Mouse (Mus musculus): ENCODE measurements around the gene Plxnd1. TPM values are rescaled to one million over a fixed set of nuclear protein-coding genes. Genes with fewer than 3 reads are reported as not detected.

The Plxnd1 gene
- total RNA-seq, 2 experiments from 2014 or later, result 65.6 to 80.3 TPM

- intact Hi-C loops (cut with DNase I; ENCODE audit: low total_unique reads), result no loop called here
- DNase-seq, result no peak
Measured at GRCm38 (mm10) chr6:115941128-115941527, 53.7 kb downstream of the Plxnd1 start.

GRCm38 (mm10) chr6:115940603-115941002 is 54.2 kb downstream of the Plxnd1 start:
- intact Hi-C loops (cut with DNase I; ENCODE audit: low total_unique reads), result no loop called here
- DNase-seq, result no peak

GRCm38 (mm10) chr6:115938798-115939197 is 56.0 kb downstream of the Plxnd1 start:
- DNase-seq, result no peak
- intact Hi-C loops (cut with DNase I; ENCODE audit: low total_unique reads), result no loop called here

- intact Hi-C loops (cut with DNase I; ENCODE audit: low total_unique reads), result no loop called here
- no peak for DNase-seq
Measured at GRCm38 (mm10) chr6:115938011-115938410, 56.8 kb downstream of the Plxnd1 start.

GRCm38 (mm10) chr6:115935544-115935943 is 59.3 kb downstream of the Plxnd1 start:
- DNase-seq, result no peak
- intact Hi-C loops (cut with DNase I; ENCODE audit: low total_unique reads), result no loop called here

- no peak for DNase-seq
- intact Hi-C loops (cut with DNase I; ENCODE audit: low total_unique reads), result no loop called here
Measured at GRCm38 (mm10) chr6:115932391-115932790, 62.4 kb downstream of the Plxnd1 start.

- no peak for DNase-seq
- intact Hi-C loops (cut with DNase I; ENCODE audit: low total_unique reads), result no loop called here
Measured at GRCm38 (mm10) chr6:115931639-115932038, 63.2 kb downstream of the Plxnd1 start, which contains the start of gene Rho. TSS of gene Rho (plus strand) at chr6:115931748.

GRCm38 (mm10) chr6:115930018-115930417 is 64.8 kb downstream of the Plxnd1 start:
- intact Hi-C loops (cut with DNase I; ENCODE audit: low total_unique reads), result no loop called here

GRCm38 (mm10) chr6:115927292-115928242 is 67.2 kb downstream of the Plxnd1 start:
- intact Hi-C loops (cut with DNase I; ENCODE audit: low total_unique reads), result no loop called here
- DNase-seq, result no peak

More at GRCm38 (mm10) chr6:115930018-115930417, 64.8 kb downstream of the Plxnd1 start:
- DNase-seq, result no peak

- DNase-seq, result no peak
- intact Hi-C loops (cut with DNase I; ENCODE audit: low total_unique reads), result no loop called here
Measured at GRCm38 (mm10) chr6:115926416-115926815, 68.4 kb downstream of the Plxnd1 start.

GRCm38 (mm10) chr6:115924829-115925228 is 70.0 kb downstream of the Plxnd1 start:
- intact Hi-C loops (cut with DNase I; ENCODE audit: low total_unique reads), result no loop called here
- DNase-seq, result no peak

- no peak for DNase-seq
Measured at GRCm38 (mm10) chr6:115919876-115920275, 74.9 kb downstream of the Plxnd1 start.

GRCm38 (mm10) chr6:115918615-115919014 is 76.2 kb downstream of the Plxnd1 start:
- no peak for DNase-seq
- intact Hi-C loops (cut with DNase I; ENCODE audit: low total_unique reads), result no loop called here

More at GRCm38 (mm10) chr6:115919876-115920275, 74.9 kb downstream of the Plxnd1 start:
- intact Hi-C loops (cut with DNase I; ENCODE audit: low total_unique reads), result no loop called here

- DNase-seq, result no peak
- intact Hi-C loops (cut with DNase I; ENCODE audit: low total_unique reads), result no loop called here
Measured at GRCm38 (mm10) chr6:115916611-115917010, 78.2 kb downstream of the Plxnd1 start.

- intact Hi-C loops (cut with DNase I; ENCODE audit: low total_unique reads), result no loop called here
Measured at GRCm38 (mm10) chr6:115915601-115916445, 79.0 kb downstream of the Plxnd1 start.

GRCm38 (mm10) chr6:115914511-115915202 is 80.1 kb downstream of the Plxnd1 start:
- intact Hi-C loops (cut with DNase I; ENCODE audit: low total_unique reads), result no loop called here
- DNase-seq, result no peak

More at GRCm38 (mm10) chr6:115915601-115916445, 79.0 kb downstream of the Plxnd1 start:
- no peak for DNase-seq

- intact Hi-C loops (cut with DNase I; ENCODE audit: low total_unique reads), result no loop called here
- no peak for DNase-seq
Measured at GRCm38 (mm10) chr6:115913482-115913881, 81.3 kb downstream of the Plxnd1 start.

- intact Hi-C loops (cut with DNase I; ENCODE audit: low total_unique reads), result no loop called here
- DNase-seq, result no peak
Measured at GRCm38 (mm10) chr6:115911763-115912162, 83.0 kb downstream of the Plxnd1 start.

GRCm38 (mm10) chr6:115909940-115910339 is 84.9 kb downstream of the Plxnd1 start:
- DNase-seq, result peak; percentile 55
- intact Hi-C loops (cut with DNase I; ENCODE audit: low total_unique reads), result no loop called here
